Mouse (Mus musculus): Measurements from ENCODE around the gene Olfm2. TPM values are rescaled to one million over a fixed set of nuclear protein-coding genes. Genes with fewer than 3 reads are reported as not detected.
A peak's percentile ranks its signal among the peaks of the same experiment; 100 is the strongest.

Olfm2 gene
- polyA plus RNA-seq, 1 experiment from 2014 or later = 127 TPM

DNA sequence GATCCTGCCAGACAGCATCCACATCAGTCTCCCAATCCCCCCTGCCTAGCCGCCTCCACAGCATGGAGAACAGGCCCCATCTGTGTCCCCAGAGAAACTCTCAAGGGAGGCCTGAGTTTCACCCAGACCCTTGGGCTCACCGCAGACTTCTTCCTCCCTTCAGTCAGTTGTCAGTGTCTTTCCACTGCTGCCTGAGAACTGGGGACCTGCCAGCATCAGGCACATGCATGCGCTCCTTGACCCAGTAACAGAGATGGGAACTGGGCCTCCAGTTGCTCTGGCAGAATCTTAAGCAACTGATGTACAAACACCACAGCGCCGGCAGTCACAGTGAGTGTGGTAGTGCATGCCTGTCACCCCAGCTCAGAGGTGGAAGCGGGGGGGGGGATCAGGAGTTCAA, 12.7 kb upstream of the Olfm2 start:
- ATAC-seq (ENCODE audit: low read depth) = no peak
- Histone ChIP-seq H3K36me3 (no peaks in the 10 kb centered on the region), H3K4me1 (replicated peaks) (peaks cover 9% of the 10 kb centered on the region), H3K27me3 (no peaks in the 10 kb centered on the region), H3K9me3 (peaks cover 4% of the 10 kb centered on the region; the same call in 1 of the 2 replicates), H3K9ac (no peak overlapping the region), H3K4me2 (no peak overlapping the region), H3K4me3 (no peak overlapping the region), H3K27ac (replicated peaks) (no peak overlapping the region)
- WGBS = 91% methylated on average over 6 of the region's 6 CpGs

DNA sequence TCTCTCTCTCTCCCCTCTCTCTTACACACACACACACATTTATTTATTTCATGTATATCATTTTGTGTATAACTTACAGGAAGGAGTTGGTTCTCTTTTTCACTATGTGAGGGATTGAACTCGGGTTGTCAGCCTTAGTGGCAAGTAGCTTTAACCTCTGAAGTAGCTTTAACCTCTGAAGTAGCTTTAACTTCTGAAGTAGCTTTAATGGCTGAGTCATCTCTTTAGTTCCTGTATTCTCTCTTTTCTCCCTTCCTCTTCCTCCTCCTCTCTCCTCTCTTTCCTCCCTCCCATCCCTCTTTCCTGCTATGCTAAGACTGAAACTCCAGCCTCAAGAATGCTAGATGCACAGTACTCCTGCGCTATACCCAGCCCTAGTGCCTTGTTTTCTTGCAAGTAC, 12.1 kb upstream of the Olfm2 start:
- H3K9me3 ChIP-seq = peaks cover 4% of the 10 kb centered on the region; the same call in 1 of the 2 replicates
- H3K36me3 ChIP-seq = no peaks in the 10 kb centered on the region
- H3K9ac ChIP-seq = no peak overlapping the region
- H3K27me3 ChIP-seq = no peaks in the 10 kb centered on the region
- H3K4me1 ChIP-seq (replicated peaks) = peaks cover 9% of the 10 kb centered on the region
- H3K27ac ChIP-seq (replicated peaks) = no peak overlapping the region
- no peak overlapping the region for H3K4me2 ChIP-seq
- ATAC-seq (ENCODE audit: low read depth) = no peak
- H3K4me3 ChIP-seq = no peak overlapping the region
- WGBS = 85% methylated on average over 2 of the region's 2 CpGs

DNA sequence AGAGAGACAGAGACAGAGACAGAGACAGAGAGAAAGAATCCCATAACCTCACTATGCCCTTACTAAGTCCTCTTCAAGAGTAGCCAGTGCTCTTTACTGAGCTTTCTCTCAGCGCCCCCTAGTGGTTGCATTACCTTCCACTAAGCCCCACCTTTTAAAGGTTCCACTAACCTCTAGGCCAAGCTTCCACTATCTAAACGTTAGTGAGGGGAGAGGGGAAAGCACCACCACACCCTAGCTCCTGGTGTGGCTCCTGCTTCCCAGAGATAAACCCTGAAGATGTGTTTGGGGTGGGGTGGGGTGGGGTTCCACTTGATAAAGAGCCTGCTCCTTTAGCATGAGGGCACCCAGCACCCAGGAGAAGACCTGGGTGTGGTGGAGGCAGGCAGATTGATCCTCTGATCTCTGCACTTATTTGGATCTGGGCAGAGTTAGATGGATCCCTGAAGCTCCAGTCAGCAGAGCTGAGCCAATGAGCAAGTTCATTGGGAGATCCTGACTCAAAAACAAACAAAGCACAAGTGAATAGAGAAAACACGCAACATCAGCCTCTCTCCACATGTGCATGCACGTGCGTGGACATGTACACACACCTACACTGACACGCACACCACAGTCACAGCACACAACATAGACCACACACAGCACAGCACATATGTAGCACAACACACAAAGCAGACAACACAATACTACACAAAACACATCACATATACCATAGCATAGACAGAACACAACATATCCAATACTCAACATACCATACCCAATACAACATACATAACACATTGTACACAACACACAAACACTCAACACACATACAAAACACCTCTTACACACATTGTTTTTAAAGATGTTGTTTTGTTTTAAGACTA, 11.2 kb upstream of the Olfm2 start:
- Histone ChIP-seq H3K27ac (replicated peaks) (no peak overlapping the region), H3K36me3 (no peaks in the 10 kb centered on the region), H3K4me3 (no peak overlapping the region), H3K4me1 (replicated peaks) (peaks cover 5% of the 10 kb centered on the region), H3K27me3 (no peaks in the 10 kb centered on the region), H3K9ac (no peak overlapping the region), H3K9me3 (peaks cover 4% of the 10 kb centered on the region; the same call in 1 of the 2 replicates), H3K4me2 (no peak overlapping the region)
- no peak for ATAC-seq (ENCODE audit: low read depth)
- 63% methylated on average over 6 of the region's 6 CpGs for WGBS

- Histone ChIP-seq H3K4me1 (replicated peaks) (no peaks in the 10 kb centered on the region), H3K4me2 (no peak overlapping the region), H3K36me3 (no peaks in the 10 kb centered on the region), H3K9ac (no peak overlapping the region), H3K9me3 (peaks cover 4% of the 10 kb centered on the region; the same call in 1 of the 2 replicates), H3K27ac (replicated peaks) (no peak overlapping the region), H3K27me3 (no peaks in the 10 kb centered on the region), H3K4me3 (no peak overlapping the region)
- 87% methylated on average over 4 of the region's 4 CpGs for WGBS
- no peak for ATAC-seq (ENCODE audit: low read depth)
Observed at GRCm38 (mm10) chr9:20756081-20756700, 10.0 kb upstream of the Olfm2 start.

GRCm38 (mm10) chr9:20754335-20754734, 8.2 kb upstream of the Olfm2 start:
- Histone ChIP-seq H3K36me3 (no peaks in the 10 kb centered on the region), H3K9ac (no peak overlapping the region), H3K9me3 (no peaks in the 10 kb centered on the region), H3K4me3 (no peak overlapping the region), H3K27me3 (no peaks in the 10 kb centered on the region), H3K4me1 (replicated peaks) (no peaks in the 10 kb centered on the region), H3K4me2 (no peak overlapping the region), H3K27ac (replicated peaks) (no peak overlapping the region)
- no peak for ATAC-seq (ENCODE audit: low read depth)
- WGBS = 90% methylated on average over 2 of the region's 2 CpGs

GRCm38 (mm10) chr9:20751477-20752029, 5.4 kb upstream of the Olfm2 start:
- Histone ChIP-seq H3K27ac (replicated peaks) (no peak overlapping the region), H3K4me1 (replicated peaks) (peaks cover 12% of the 10 kb centered on the region), H3K27me3 (no peaks in the 10 kb centered on the region), H3K9me3 (no peaks in the 10 kb centered on the region), H3K36me3 (no peaks in the 10 kb centered on the region), H3K4me3 (no peak overlapping the region), H3K4me2 (no peak overlapping the region), H3K9ac (no peak overlapping the region)
- ATAC-seq (ENCODE audit: low read depth) = peak; percentile 40
- 61% methylated on average over 6 of the region's 6 CpGs for WGBS

DNA sequence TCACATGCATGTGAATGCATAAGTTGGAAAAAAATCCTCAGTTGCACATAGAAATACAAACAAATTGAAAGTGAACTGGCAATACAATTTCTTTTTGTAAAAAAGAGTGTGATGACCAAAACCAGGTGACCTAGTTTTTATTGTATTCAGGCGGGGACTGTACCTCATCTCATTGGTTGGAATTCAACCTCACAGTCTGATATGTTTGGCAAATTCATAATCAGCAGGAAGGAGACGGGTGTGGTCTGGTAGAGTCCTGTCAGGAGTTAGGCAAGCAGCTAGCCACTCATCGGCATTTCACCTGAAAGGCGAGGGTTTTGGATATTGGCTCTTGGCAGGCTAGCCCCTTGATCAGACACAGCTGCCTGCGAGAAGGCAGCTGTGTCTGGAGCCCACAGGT, 3.1 kb upstream of the Olfm2 start:
- Histone ChIP-seq H3K36me3 (no peaks in the 10 kb centered on the region), H3K27ac (replicated peaks) (no peak overlapping the region), H3K27me3 (peaks cover 18% of the 10 kb centered on the region), H3K4me1 (replicated peaks) (peaks cover 36% of the 10 kb centered on the region), H3K4me3 (no peak overlapping the region), H3K9me3 (no peaks in the 10 kb centered on the region), H3K4me2 (no peak overlapping the region), H3K9ac (no peak overlapping the region)
- ATAC-seq (ENCODE audit: low read depth) = no peak
- 81% methylated on average over 5 of the region's 5 CpGs for WGBS

DNA sequence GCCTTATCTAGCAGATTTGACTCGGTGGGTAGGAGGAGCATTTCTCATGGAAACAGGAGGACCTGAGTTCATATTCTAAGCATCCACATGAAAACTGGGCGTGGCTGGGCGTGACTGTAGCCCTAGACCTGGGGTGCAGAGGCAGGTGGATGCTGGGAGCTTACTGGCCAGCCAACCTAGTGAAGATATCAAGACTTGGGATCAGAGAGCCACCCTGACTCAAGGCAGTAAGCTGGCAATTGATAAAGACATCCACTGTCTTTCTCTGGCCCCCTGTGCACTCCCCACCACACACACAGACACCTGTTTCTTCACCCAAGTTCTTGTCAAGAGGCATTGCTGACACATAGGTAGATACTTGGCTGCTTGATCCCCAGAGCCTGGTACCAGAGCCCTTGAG, 2.4 kb upstream of the Olfm2 start:
- Histone ChIP-seq H3K4me3 (no peak overlapping the region), H3K36me3 (no peaks in the 10 kb centered on the region), H3K4me1 (replicated peaks) (peaks cover 38% of the 10 kb centered on the region), H3K4me2 (no peak overlapping the region), H3K27ac (replicated peaks) (no peak overlapping the region), H3K9ac (no peak overlapping the region), H3K9me3 (no peaks in the 10 kb centered on the region), H3K27me3 (peaks cover 25% of the 10 kb centered on the region)
- ATAC-seq (ENCODE audit: low read depth) = no peak
- WGBS = 91% methylated on average over 3 of the region's 3 CpGs

DNA sequence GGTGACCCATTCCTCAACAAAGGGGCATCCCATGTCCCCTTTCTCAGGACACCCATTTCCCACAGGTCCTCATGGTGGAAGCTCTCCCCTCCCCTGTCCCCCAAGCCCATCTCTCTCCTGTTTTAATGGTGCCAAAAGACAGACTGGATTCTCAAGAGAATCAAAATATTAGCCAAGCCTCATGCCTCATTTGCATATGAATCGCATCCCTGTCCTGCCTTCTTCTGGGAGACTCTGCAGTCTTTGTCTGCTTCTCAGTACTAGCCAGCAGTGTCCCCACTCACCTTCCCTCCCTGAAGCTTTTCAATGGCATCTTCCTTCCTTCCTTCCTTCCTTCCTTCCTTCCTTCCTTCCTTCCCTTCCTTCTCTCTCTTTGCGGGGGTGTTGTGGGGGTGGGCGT, 1.5 kb upstream of the Olfm2 start:
- no peak overlapping the region for H3K9ac ChIP-seq
- no peak overlapping the region for H3K4me2 ChIP-seq
- WGBS = 6% methylated on average over 3 of the region's 3 CpGs
- no peak for ATAC-seq (ENCODE audit: low read depth)
- H3K27ac ChIP-seq (replicated peaks) = no peak overlapping the region
- H3K4me1 ChIP-seq (replicated peaks) = peaks cover 38% of the 10 kb centered on the region
- H3K9me3 ChIP-seq = no peaks in the 10 kb centered on the region
- no peaks in the 10 kb centered on the region for H3K36me3 ChIP-seq
- H3K27me3 ChIP-seq = peaks cover 31% of the 10 kb centered on the region
- no peak overlapping the region for H3K4me3 ChIP-seq

DNA sequence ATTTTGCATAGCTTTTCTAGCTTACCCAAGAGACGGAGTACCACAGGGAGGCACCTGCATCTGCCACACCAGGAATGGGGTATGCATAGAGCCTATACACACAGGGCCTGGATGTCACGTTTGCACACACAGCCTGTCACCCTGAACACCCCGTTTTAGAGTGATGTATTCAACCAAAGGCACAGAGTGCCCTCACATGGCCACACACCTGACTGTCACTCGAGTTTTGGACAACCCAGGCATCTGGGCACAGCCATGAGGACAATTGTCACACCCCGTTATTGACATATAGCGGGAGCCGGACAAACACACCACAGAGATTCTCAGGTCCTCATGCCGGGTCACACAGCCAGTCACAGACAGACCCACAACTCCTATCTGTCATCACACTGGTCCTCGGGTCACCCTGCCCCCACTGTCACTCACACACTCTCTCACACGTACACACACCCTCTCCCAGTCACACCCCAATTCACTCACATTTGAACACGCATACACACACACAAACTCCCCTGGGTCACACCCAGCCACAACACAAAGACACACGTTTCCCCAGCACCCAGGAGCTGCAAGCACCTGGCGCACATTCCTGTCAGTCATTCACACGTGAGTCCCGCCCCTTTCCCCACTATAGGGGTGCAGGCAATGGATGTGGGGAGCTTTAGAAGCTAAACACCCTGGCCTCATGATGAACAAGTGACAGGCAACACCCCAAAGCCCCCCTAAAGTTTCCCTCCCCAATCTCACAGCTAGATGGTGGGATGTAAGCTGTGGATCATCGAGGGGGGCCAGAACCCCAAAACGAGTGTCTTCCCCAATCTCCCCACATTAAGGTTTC, 801 bp downstream of the Olfm2 start:
- Histone ChIP-seq H3K4me1 (replicated peaks) (peaks cover 41% of the 10 kb centered on the region), H3K27ac (replicated peaks) (peak overlapping the region; percentile 61; the same call in 1 of the 2 replicates), H3K9ac (peak overlapping the region; percentile 85), H3K4me2 (peak overlapping the region; percentile 76), H3K9me3 (no peaks in the 10 kb centered on the region), H3K4me3 (peak overlapping the region; percentile 67), H3K27me3 (peaks cover 39% of the 10 kb centered on the region), H3K36me3 (no peaks in the 10 kb centered on the region)
- ATAC-seq (ENCODE audit: low read depth) = peak; percentile 40
- WGBS = 10% methylated on average over 17 of the region's 17 CpGs

GRCm38 (mm10) chr9:20743946-20744738, 2.0 kb downstream of the Olfm2 start:
- H3K4me3 ChIP-seq = peak overlapping the region; percentile 67
- H3K9me3 ChIP-seq = no peaks in the 10 kb centered on the region
- no peak for ATAC-seq (ENCODE audit: low read depth)
- peak overlapping the region; percentile 76 for H3K4me2 ChIP-seq
- H3K27ac ChIP-seq (replicated peaks) = no peak overlapping the region
- no peaks in the 10 kb centered on the region for H3K36me3 ChIP-seq
- peaks cover 44% of the 10 kb centered on the region for H3K27me3 ChIP-seq
- WGBS = 10% methylated on average over 22 of the region's 22 CpGs
- H3K9ac ChIP-seq = peak overlapping the region; percentile 85; the same call in 1 of the 2 replicates
- H3K4me1 ChIP-seq (replicated peaks) = peaks cover 41% of the 10 kb centered on the region

Data from neural tube, embryonic 13.5 days (tissue).